ENCODE assay signal across 9 mouse cellular contexts in genomic region chr19:41697111-41697806, GRCm38 (mm10). TPM values are rescaled to one million over a fixed set of nuclear protein-coding genes. Genes with fewer than 3 reads are reported as not detected.
DNase-seq lines count a peak whose midpoint lies in the region; ATAC-seq lines count a peak whose summit lies in the region.
"Had no signal": no experiment of that assay in that cellular context is flagged by ENCODE, and none has a peak within 500 bp of the region (broad histone marks: within the 10 kb centered on the region; RNA-seq: fewer than 3 reads in every experiment).

No protein-coding gene starts in this region.

- H3K9ac ChIP-seq in hindbrain, embryonic 14.5 days = no peak overlapping the region
- H3K9ac ChIP-seq in stomach, embryonic 16.5 days (ENCODE audit: low read length) = no peak overlapping the region
- H3K9ac ChIP-seq: limb, embryonic 12.5 days had no signal

- no peak overlapping the region for H3K4me2 ChIP-seq in hindbrain, embryonic 14.5 days (replicated peaks)
- no peak overlapping the region for H3K4me2 ChIP-seq in stomach, embryonic 16.5 days (ENCODE audit: low read depth, low read length)
- H3K4me2 ChIP-seq: limb, embryonic 12.5 days had no signal

- peak; percentile 51 for ATAC-seq in hindbrain, embryonic 14.5 days (ENCODE audit: low FRiP score)
- peak; percentile 51; the same call in 1 of the 2 replicates for ATAC-seq in stomach, embryonic 16.5 days (ENCODE audit: insufficient read depth, low FRiP score)

- H3K9me3 ChIP-seq in hindbrain, embryonic 14.5 days (ENCODE audit: control insufficient read depth, low read length) = no peaks in the 10 kb centered on the region
- H3K9me3 ChIP-seq in midbrain, embryonic 10.5 days (replicated peaks) = no peaks in the 10 kb centered on the region
- H3K9me3 ChIP-seq in stomach, embryonic 16.5 days (replicated peaks; ENCODE audit: control insufficient read depth, low read length) = no peaks in the 10 kb centered on the region
- H3K9me3 ChIP-seq in heart, embryonic 10.5 days = no peaks in the 10 kb centered on the region
- H3K9me3 ChIP-seq: limb, embryonic 12.5 days had no signal

- H3K27ac ChIP-seq in hindbrain, embryonic 14.5 days = peak overlapping the region; percentile 49; the same call in 1 of the 2 replicates
- H3K27ac ChIP-seq in midbrain, embryonic 10.5 days (replicated peaks) = peak overlapping the region; percentile 88
- no peak overlapping the region for H3K27ac ChIP-seq in stomach, embryonic 16.5 days (ENCODE audit: low read length)
- H3K27ac ChIP-seq in heart, embryonic 10.5 days = no peak overlapping the region
- H3K27ac ChIP-seq: limb, embryonic 12.5 days had no signal

- peaks cover 58% of the 10 kb centered on the region for H3K4me1 ChIP-seq in hindbrain, embryonic 14.5 days (replicated peaks; ENCODE audit: control insufficient read depth, insufficient read depth, low read length)
- peaks cover 94% of the 10 kb centered on the region for H3K4me1 ChIP-seq in midbrain, embryonic 10.5 days
- H3K4me1 ChIP-seq in stomach, embryonic 16.5 days (ENCODE audit: control insufficient read depth, insufficient read depth, low read length) = no peaks in the 10 kb centered on the region
- peaks cover 28% of the 10 kb centered on the region for H3K4me1 ChIP-seq in heart, embryonic 10.5 days

- DNase-seq in adrenal gland, adult 2 months = peak; percentile 51
- no peak for DNase-seq in adrenal gland, adult 8-10 months
- DNase-seq in embryo, embryonic 11 days = peak; percentile 67
- no peak for DNase-seq in hindbrain, embryonic 14.5 days (ENCODE audit: low spot score)
- DNase-seq in midbrain, embryonic 10.5 days (ENCODE audit: low spot score) = peak; percentile 73
- DNase-seq in T-cell, adult 2 months (ENCODE audit: low spot score) = no peak
- no peak for DNase-seq in heart, embryonic 10.5 days (ENCODE audit: low spot score)

- H3K27me3 ChIP-seq in hindbrain, embryonic 14.5 days (ENCODE audit: control insufficient read depth, insufficient read depth, low read length) = peaks cover 3% of the 10 kb centered on the region
- peaks cover 85% of the 10 kb centered on the region for H3K27me3 ChIP-seq in midbrain, embryonic 10.5 days (ENCODE audit: low read depth, poor library complexity, severe bottlenecking)
- no peaks in the 10 kb centered on the region for H3K27me3 ChIP-seq in stomach, embryonic 16.5 days (ENCODE audit: control insufficient read depth, insufficient read depth, low read length)
- peaks cover 70% of the 10 kb centered on the region for H3K27me3 ChIP-seq in heart, embryonic 10.5 days (ENCODE audit: insufficient read depth, poor library complexity, severe bottlenecking)

- no peaks in the 10 kb centered on the region for H3K36me3 ChIP-seq in hindbrain, embryonic 14.5 days (replicated peaks; ENCODE audit: control insufficient read depth, insufficient read depth)
- H3K36me3 ChIP-seq in midbrain, embryonic 10.5 days = no peaks in the 10 kb centered on the region
- H3K36me3 ChIP-seq in stomach, embryonic 16.5 days (ENCODE audit: control insufficient read depth, insufficient read depth, low read length) = no peaks in the 10 kb centered on the region
- no peaks in the 10 kb centered on the region for H3K36me3 ChIP-seq in heart, embryonic 10.5 days
- H3K36me3 ChIP-seq: limb, embryonic 12.5 days had no signal

- no peak overlapping the region for H3K4me3 ChIP-seq in hindbrain, embryonic 14.5 days (replicated peaks; ENCODE audit: low read length)
- H3K4me3 ChIP-seq in midbrain, embryonic 10.5 days = peak overlapping the region; percentile 14; the same call in 1 of the 2 replicates
- no peak overlapping the region for H3K4me3 ChIP-seq in stomach, embryonic 16.5 days (replicated peaks; ENCODE audit: low read length)
- no peak overlapping the region for H3K4me3 ChIP-seq in heart, embryonic 10.5 days
- H3K4me3 ChIP-seq: limb, embryonic 12.5 days had no signal

- 23% methylated on average over 9 of the region's 9 CpGs for WGBS in hindbrain, embryonic 14.5 days
- 33% methylated on average over 9 of the region's 9 CpGs for WGBS in midbrain, embryonic 10.5 days
- 45% methylated on average over 9 of the region's 9 CpGs for WGBS in stomach, embryonic 16.5 days
- WGBS in heart, embryonic 10.5 days = 32% methylated on average over 9 of the region's 9 CpGs

RNA-seq across cellular contexts. Expression of gene Slit1, which starts 46.2 kb away (rescaled TPM):
- 10 to 100 TPM in 1 of 2 experiments, 1 to 10 TPM in 1; 2.9 to 18.1 TPM for total RNA-seq in adrenal gland, adult 2 months (2021)
- 11.9 and 17.9 TPM in 2 replicates for polyA plus RNA-seq in adrenal gland, adult 2 months (2012; rRNA removed)
- 10 to 100 TPM in 2 of 4 experiments, 1 to 10 TPM in 2; 5.7 to 32.3 (median 14.2) TPM for total RNA-seq in adrenal gland, adult 8-10 months (2022)
- polyA plus RNA-seq in hindbrain, embryonic 14.5 days (2014; fragmentation: Nextera tagmentation; extraction: Ambion mirVana) = 31.7 and 36.4 TPM in 2 replicates
- polyA plus RNA-seq in midbrain, embryonic 10.5 days (2016; fragmentation: Nextera tagmentation; extraction: Ambion mirVana) = 12.8 and 13.4 TPM in 2 replicates
- polyA plus RNA-seq in stomach, embryonic 16.5 days (2015; fragmentation: Nextera tagmentation; extraction: Ambion mirVana) = 0.69 and 0.97 TPM in 2 replicates
- 0.21 and 0.87 TPM in 2 replicates for polyA plus RNA-seq in heart, embryonic 10.5 days (2016; fragmentation: Nextera tagmentation; extraction: Ambion mirVana)

Comparison
In these comparisons a context has a peak if more than half of its experiments do, and no peak if none do; other contexts are left out.
1. DNase-seq: peak in adrenal gland, adult 2 months (single experiment), embryo, embryonic 11 days (single experiment) and midbrain, embryonic 10.5 days (single experiment); none in adrenal gland, adult 8-10 months (single experiment), hindbrain, embryonic 14.5 days (single experiment), T-cell, adult 2 months (single experiment) and heart, embryonic 10.5 days (single experiment).
2. H3K27ac ChIP-seq: peak in hindbrain, embryonic 14.5 days (single experiment) and midbrain, embryonic 10.5 days (single experiment); none in stomach, embryonic 16.5 days (single experiment) and heart, embryonic 10.5 days (single experiment).